Mouse (Mus musculus) heart, postnatal 0 days (tissue): Measurements from ENCODE around the gene Vmn1r127. TPM values are rescaled to one million over a fixed set of nuclear protein-coding genes. Genes with fewer than 3 reads are reported as not detected.
"Not testable (repeated sequence)": the region's sequence is repeated elsewhere in the genome, so short reads cannot be mapped to it uniquely, and the experiment has no call there.

Source experiments
- ATAC-seq: fragments of 200-750 bp; cut with Nextera tagmentation; 2 replicates; pipeline ENCODE4 v1.8.0; 2017; ENCODE audit warnings: low read depth, moderate number of reproducible peaks, moderate library complexity; ENCODE audit not compliant: insufficient read depth
- DNase-seq: peaks from one replicate; pipeline ENCODE4 v3.0.0-alpha.2; 2016; ENCODE audit warnings: low spot score
- H3K27ac ChIP-seq: fragments of 300-500 bp; sonication (generic); 2 replicates; pipeline ENCODE4 v1.5.1; 2014; ENCODE audit warnings: low read depth, mild to moderate bottlenecking
- H3K27me3 ChIP-seq: fragments of 300-500 bp; sonication (generic); 2 replicates; pipeline ENCODE4 v1.6.1; 2014; ENCODE audit warnings: low read length, mixed read lengths; ENCODE audit not compliant: control insufficient read depth, insufficient read depth
- H3K36me3 ChIP-seq: fragments of 300-500 bp; sonication (generic); replicated peaks from 2 replicates; pipeline ENCODE4 v1.6.1; 2014; ENCODE audit warnings: low read length, mixed read lengths; ENCODE audit not compliant: control insufficient read depth, insufficient read depth
- H3K4me1 ChIP-seq: fragments of 300-500 bp; sonication (generic); 2 replicates; pipeline ENCODE4 v1.6.1; 2014; ENCODE audit warnings: antibody characterized with exemption; ENCODE audit not compliant: control insufficient read depth, insufficient read depth
- H3K4me2 ChIP-seq: fragments of 300-500 bp; sonication (generic); 2 replicates; pipeline ENCODE4 v1.6.1; 2014; ENCODE audit warnings: low read depth, mild to moderate bottlenecking, low read length, moderate library complexity
- H3K4me3 ChIP-seq: fragments of 300-500 bp; sonication (generic); 2 replicates; pipeline ENCODE4 v1.5.1; 2014; ENCODE audit warnings: low read depth, low read length
- H3K9ac ChIP-seq: fragments of 300-500 bp; sonication (generic); replicated peaks from 2 replicates; pipeline ENCODE4 v1.6.1; 2014; ENCODE audit warnings: low read depth, low read length, mixed read lengths
- H3K9me3 ChIP-seq: fragments of 300-500 bp; sonication (generic); replicated peaks from 2 replicates; pipeline ENCODE4 v1.6.1; 2016; ENCODE audit warnings: low read length; ENCODE audit not compliant: control insufficient read depth
- WGBS: fragments of 180-500 bp; shearing (Covaris S2); extraction: QIAGEN DNeasy Blood & Tissue Kit; methylation state at CpG from one replicate; pipeline ENCODE4 v1.1.7; 2014; 5-methylcytosine and 5-hydroxymethylcytosine counted together
- polyA plus RNA-seq: library from polyadenylated mRNA; unstranded; fragments of >200 nt; fragmentation: Nextera tagmentation; extraction: Ambion mirVana; gene quantifications from 2 replicates; pipeline ENCODE4 v1.2.1, GENCODE M21; 2015
- total RNA-seq: library from RNA; depleted of rRNA; stranded (reverse); fragments of >200 nt; gene quantifications from 2 replicates; pipeline ENCODE4 v1.2.3, GENCODE M21; 2014; ENCODE audit warnings: low replicate concordance; rRNA removed

Gene Vmn1r127
- total RNA-seq (not detected in 2 replicates), polyA plus RNA-seq (not detected in 2 replicates)

GRCm38 (mm10) chr7:21319761-21320160 is at the start of gene Vmn1r127:
Gene Vmn1r127 (minus strand): TSS chr7:21319861.
- not testable (repeated sequence) for H3K9ac ChIP-seq

GRCm38 (mm10) chr7:21361191-21361590 is 41.5 kb upstream of the Vmn1r127 start, which contains the start of gene Vmn1r129:
Gene Vmn1r129 (minus strand): TSS chr7:21361291.
- not testable (repeated sequence) for H3K9ac ChIP-seq, H3K27me3 ChIP-seq, H3K4me3 ChIP-seq, H3K4me2 ChIP-seq, ATAC-seq, H3K4me1 ChIP-seq, H3K36me3 ChIP-seq, H3K27ac ChIP-seq, DNase-seq, H3K9me3 ChIP-seq
- no CpG with 5 or more reads among the region's 1 CpGs for WGBS

More at GRCm38 (mm10) chr7:21319761-21320160, at the start of gene Vmn1r127:
- not testable (repeated sequence) for H3K4me3 ChIP-seq, ATAC-seq, H3K9me3 ChIP-seq, H3K4me1 ChIP-seq, H3K27me3 ChIP-seq, H3K36me3 ChIP-seq, H3K27ac ChIP-seq, H3K4me2 ChIP-seq, DNase-seq
- no CpG with 5 or more reads among the region's 3 CpGs for WGBS

GRCm38 (mm10) chr7:21349073-21349472 is 29.4 kb upstream of the Vmn1r127 start, which contains the start of gene Vmn1r128:
Gene Vmn1r128 (plus strand): TSS chr7:21349373.
- H3K27ac ChIP-seq, H3K4me2 ChIP-seq, H3K27me3 ChIP-seq, H3K4me1 ChIP-seq, DNase-seq, H3K9me3 ChIP-seq, H3K4me3 ChIP-seq, H3K9ac ChIP-seq, H3K36me3 ChIP-seq, ATAC-seq: not testable (repeated sequence)
- whole genome bisulfite sequencing = 45% methylated on average over 1 of the region's 1 CpGs

DNA sequence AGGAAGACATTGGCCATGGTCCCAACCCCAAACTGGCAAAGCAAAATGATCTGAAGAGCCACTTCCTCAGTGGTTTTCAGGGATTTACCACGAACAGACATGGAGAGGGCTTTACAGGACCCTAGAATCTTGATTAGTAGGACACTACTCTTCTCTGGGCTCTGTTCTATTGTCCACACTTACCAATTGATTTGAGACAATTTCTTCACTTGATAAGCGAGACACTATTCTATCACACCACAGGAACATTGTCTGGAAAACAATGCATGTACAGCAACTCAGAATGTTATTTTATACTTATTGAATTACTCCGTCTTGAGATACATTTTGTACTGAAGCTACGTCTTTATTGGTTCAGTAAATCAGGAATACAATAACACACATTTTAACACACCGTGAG is 18.3 kb downstream of the Vmn1r127 start, which contains the start of gene Vmn1r126:
Gene Vmn1r126 (minus strand): TSS at position 101 of the 400 bp plus-strand sequence.
- H3K9me3 ChIP-seq, H3K4me2 ChIP-seq, H3K9ac ChIP-seq, H3K4me1 ChIP-seq, DNase-seq, H3K27me3 ChIP-seq, H3K36me3 ChIP-seq, H3K27ac ChIP-seq, H3K4me3 ChIP-seq, ATAC-seq: not testable (repeated sequence)
- no CpG with 5 or more reads among the region's 5 CpGs for WGBS

DNA sequence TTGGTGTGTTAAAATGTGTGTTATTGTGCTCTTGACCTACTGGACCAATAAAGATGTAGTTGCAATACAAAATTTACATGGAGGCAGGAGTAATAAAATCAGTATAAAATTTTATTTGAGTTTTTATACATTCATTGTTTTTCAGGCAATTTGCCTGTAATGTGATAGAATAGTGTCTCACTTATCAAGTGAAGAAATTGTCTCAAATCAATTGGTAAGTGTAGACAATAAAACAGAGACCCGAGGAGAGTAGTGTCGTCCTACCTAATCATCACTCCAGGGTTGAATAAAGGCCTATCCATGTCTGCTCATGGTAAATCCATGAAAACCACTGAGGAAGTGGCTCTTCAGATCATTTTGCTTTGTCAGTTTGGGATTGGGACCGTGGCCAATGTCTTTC is 47.8 kb downstream of the Vmn1r127 start, which contains the start of gene Vmn1r125:
Gene Vmn1r125 (plus strand): TSS at position 301 of the 400 bp plus-strand sequence.
- not testable (repeated sequence) for H3K36me3 ChIP-seq, H3K4me3 ChIP-seq, H3K27ac ChIP-seq, H3K9me3 ChIP-seq, ATAC-seq, H3K27me3 ChIP-seq, H3K4me1 ChIP-seq, H3K4me2 ChIP-seq, DNase-seq, H3K9ac ChIP-seq
- 43% methylated on average over 3 of the region's 3 CpGs for WGBS

Other genes with a start within 250 kb of the Vmn1r127 start
- not detected in 2 replicates for gene Vmn1r121, start 221.3 kb downstream of the Vmn1r127 start, total RNA-seq
- not detected in 2 replicates for gene Vmn1r121, start 221.3 kb downstream of the Vmn1r127 start, polyA plus RNA-seq
- not detected in 2 replicates for gene Vmn1r122, start 185.7 kb downstream of the Vmn1r127 start, total RNA-seq
- gene Vmn1r122, start 185.7 kb downstream of the Vmn1r127 start, polyA plus RNA-seq = not detected in 2 replicates
- gene Vmn1r123, start 157.7 kb downstream of the Vmn1r127 start, total RNA-seq = not detected in 2 replicates
- gene Vmn1r123, start 157.7 kb downstream of the Vmn1r127 start, polyA plus RNA-seq = not detected in 2 replicates
- gene Gm5157, start 129.4 kb downstream of the Vmn1r127 start, total RNA-seq = not detected in 2 replicates
- not detected in 2 replicates for gene Gm5157, start 129.4 kb downstream of the Vmn1r127 start, polyA plus RNA-seq
- not detected in 2 replicates for gene Vmn1r124, start 59.2 kb downstream of the Vmn1r127 start, total RNA-seq
- not detected in 2 replicates for gene Vmn1r124, start 59.2 kb downstream of the Vmn1r127 start, polyA plus RNA-seq
- not detected in 2 replicates for gene Vmn1r125, start 47.7 kb downstream of the Vmn1r127 start, total RNA-seq
- not detected in 2 replicates for gene Vmn1r125, start 47.7 kb downstream of the Vmn1r127 start, polyA plus RNA-seq
- not detected in 2 replicates for gene Vmn1r126, start 18.4 kb downstream of the Vmn1r127 start, total RNA-seq
- gene Vmn1r126, start 18.4 kb downstream of the Vmn1r127 start, polyA plus RNA-seq = not detected in 2 replicates
- not detected in 2 replicates for gene Vmn1r128, start 29.5 kb upstream of the Vmn1r127 start, total RNA-seq
- not detected in 2 replicates for gene Vmn1r128, start 29.5 kb upstream of the Vmn1r127 start, polyA plus RNA-seq
- gene Vmn1r129, start 41.4 kb upstream of the Vmn1r127 start, total RNA-seq = not detected in 2 replicates
- gene Vmn1r129, start 41.4 kb upstream of the Vmn1r127 start, polyA plus RNA-seq = not detected in 2 replicates
- gene Gm6882, start 112.9 kb upstream of the Vmn1r127 start, total RNA-seq = not detected in 2 replicates
- not detected in 2 replicates for gene Gm6882, start 112.9 kb upstream of the Vmn1r127 start, polyA plus RNA-seq
- not detected in 2 replicates for gene Vmn1r130, start 191.9 kb upstream of the Vmn1r127 start, total RNA-seq
- not detected in 2 replicates for gene Vmn1r130, start 191.9 kb upstream of the Vmn1r127 start, polyA plus RNA-seq
- gene Vmn1r131, start 226.2 kb upstream of the Vmn1r127 start, total RNA-seq = not detected in 2 replicates
- gene Vmn1r131, start 226.2 kb upstream of the Vmn1r127 start, polyA plus RNA-seq = not detected in 2 replicates